Mouse (Mus musculus): ENCODE results near the gene Jam3. TPM values are rescaled to one million over a fixed set of nuclear protein-coding genes. Genes with fewer than 3 reads are reported as not detected.

Gene Jam3
- total and polyA plus RNA-seq, 2 experiments: 1.4 to 1.7 TPM

DNA sequence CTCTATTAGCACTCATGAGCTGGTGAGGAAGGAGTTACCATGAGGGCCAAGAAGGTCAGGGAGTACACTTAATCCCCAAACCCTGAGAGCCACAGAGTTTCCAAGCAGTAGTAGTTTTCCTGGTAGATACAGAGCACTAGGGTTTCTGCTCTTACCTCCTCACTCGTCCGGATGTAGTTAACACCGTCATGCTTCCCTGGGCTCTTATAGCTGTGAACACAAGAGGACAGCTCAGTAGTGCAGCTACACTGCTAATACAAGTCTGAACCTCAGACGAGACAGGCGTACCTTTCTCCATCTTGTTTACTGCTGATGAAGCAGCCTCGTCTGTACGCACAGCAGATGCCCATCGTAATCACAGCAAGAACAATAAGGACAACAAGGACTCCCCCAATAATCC, 56.7 kb downstream of the Jam3 start:
- peaks cover 9% of the 10 kb centered on the region; the same call in 1 of the 2 replicates for H3K36me3 ChIP-seq (ENCODE audit: control insufficient read depth, insufficient read depth, low read length)
- WGBS: 87% methylated on average over 8 of the region's 8 CpGs
- no peak overlapping the region for H3K4me3 ChIP-seq (ENCODE audit: insufficient read depth, low read depth, low read length)
- no peaks in the 10 kb centered on the region for H3K79me2 ChIP-seq (ENCODE audit: control insufficient read depth, insufficient read depth, low read length)
- no peak for DNase-seq (ENCODE audit: extremely low read depth, low read depth, low spot score)
- no peaks in the 10 kb centered on the region for H3K4me1 ChIP-seq (ENCODE audit: control insufficient read depth, insufficient read depth, low read length)
- H3K27me3 ChIP-seq (ENCODE audit: control insufficient read depth, insufficient read depth, low read length): no peaks in the 10 kb centered on the region
- no peak overlapping the region for H3K9ac ChIP-seq (ENCODE audit: low read depth, low read length)
- TF ChIP-seq POLR2A (IDR thresholded peaks at IDR 0.05; ENCODE audit: extremely low read depth, insufficient read depth, low read length) (no peak), CTCF (IDR thresholded peaks at IDR 0.05; ENCODE audit: low read depth, low read length) (no peak)
- no peak overlapping the region for H3K27ac ChIP-seq (replicated peaks; ENCODE audit: insufficient read depth, low read depth, low read length)

GRCm38 (mm10) chr9:27098092-27098491, 57.1 kb downstream of the Jam3 start:
- no peaks in the 10 kb centered on the region for H3K27me3 ChIP-seq (ENCODE audit: control insufficient read depth, insufficient read depth, low read length)
- no peak overlapping the region for H3K4me3 ChIP-seq (ENCODE audit: insufficient read depth, low read depth, low read length)
- no peak overlapping the region for H3K9ac ChIP-seq (ENCODE audit: low read depth, low read length)
- DNase-seq (ENCODE audit: extremely low read depth, low read depth, low spot score): no peak
- no peaks in the 10 kb centered on the region for H3K79me2 ChIP-seq (ENCODE audit: control insufficient read depth, insufficient read depth, low read length)
- no peaks in the 10 kb centered on the region for H3K4me1 ChIP-seq (ENCODE audit: control insufficient read depth, insufficient read depth, low read length)
- 73% methylated on average over 4 of the region's 4 CpGs for WGBS
- no peak for TF ChIP-seq POLR2A (IDR thresholded peaks at IDR 0.05; ENCODE audit: extremely low read depth, insufficient read depth, low read length)
- no peak for TF ChIP-seq CTCF (IDR thresholded peaks at IDR 0.05; ENCODE audit: low read depth, low read length)
- peaks cover 10% of the 10 kb centered on the region; the same call in 1 of the 2 replicates for H3K36me3 ChIP-seq (ENCODE audit: control insufficient read depth, insufficient read depth, low read length)
- H3K27ac ChIP-seq (replicated peaks; ENCODE audit: insufficient read depth, low read depth, low read length): 0 out of 2 replicates have a peak overlapping the region, but pooled peaks have one; percentile 45

DNA sequence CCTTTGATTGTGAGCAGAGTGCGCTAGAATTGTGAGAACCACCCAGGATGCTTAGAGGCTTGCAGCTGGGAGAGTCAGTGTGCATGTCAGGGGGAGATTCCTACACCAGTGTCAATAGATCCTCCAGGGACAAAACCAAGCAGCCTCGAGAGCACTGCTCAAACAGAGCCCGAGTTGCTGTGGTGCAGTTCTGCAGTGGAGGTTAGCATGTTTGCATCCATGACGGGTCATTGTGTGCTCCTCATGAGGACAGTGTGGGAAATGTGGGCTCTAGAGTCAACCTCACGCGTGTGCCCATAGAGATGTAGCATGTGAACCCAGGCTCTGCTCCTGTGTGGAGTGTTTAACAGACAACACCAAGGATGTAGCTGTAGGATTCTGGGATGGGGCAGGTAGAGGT, 62.3 kb downstream of the Jam3 start:
- TF ChIP-seq CTCF (IDR thresholded peaks at IDR 0.05; ENCODE audit: low read depth, low read length): no peak
- no peak for TF ChIP-seq POLR2A (IDR thresholded peaks at IDR 0.05; ENCODE audit: extremely low read depth, insufficient read depth, low read length)
- Histone ChIP-seq H3K27ac (replicated peaks; ENCODE audit: insufficient read depth, low read depth, low read length) (no peak overlapping the region), H3K4me1 (ENCODE audit: control insufficient read depth, insufficient read depth, low read length) (no peaks in the 10 kb centered on the region), H3K36me3 (ENCODE audit: control insufficient read depth, insufficient read depth, low read length) (peaks cover 32% of the 10 kb centered on the region; the same call in 1 of the 2 replicates), H3K4me3 (ENCODE audit: insufficient read depth, low read depth, low read length) (no peak overlapping the region), H3K9ac (ENCODE audit: low read depth, low read length) (no peak overlapping the region), H3K27me3 (ENCODE audit: control insufficient read depth, insufficient read depth, low read length) (no peaks in the 10 kb centered on the region), H3K79me2 (ENCODE audit: control insufficient read depth, insufficient read depth, low read length) (no peaks in the 10 kb centered on the region)
- WGBS: 90% methylated on average over 6 of the region's 6 CpGs
- no peak for DNase-seq (ENCODE audit: extremely low read depth, low read depth, low spot score)

GRCm38 (mm10) chr9:27090801-27091775, 64.1 kb downstream of the Jam3 start:
- H3K9ac ChIP-seq (ENCODE audit: low read depth, low read length): no peak overlapping the region
- DNase-seq (ENCODE audit: extremely low read depth, low read depth, low spot score): no peak

DNA sequence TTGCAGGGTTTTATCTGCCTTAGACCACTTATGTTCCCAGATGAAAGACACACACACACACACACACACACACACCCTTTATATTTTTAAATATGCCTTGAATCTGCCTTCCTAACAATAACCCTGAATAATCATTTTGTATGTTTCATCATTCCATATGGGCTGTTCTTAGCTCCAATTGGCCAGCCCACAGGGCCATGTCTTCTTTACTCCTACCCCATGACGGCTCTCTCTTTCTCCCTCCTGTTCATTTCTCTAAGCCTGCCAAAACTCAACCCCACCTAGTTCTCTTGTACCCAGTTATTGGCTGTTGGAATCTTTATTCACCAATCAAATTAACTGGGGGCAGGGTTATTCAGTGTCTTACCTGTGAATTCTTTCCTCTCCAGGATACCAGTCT, 65.1 kb downstream of the Jam3 start:
- peaks cover 39% of the 10 kb centered on the region for H3K36me3 ChIP-seq (ENCODE audit: control insufficient read depth, insufficient read depth, low read length)
- 100% methylated on average over 1 of the region's 1 CpGs for WGBS

More at GRCm38 (mm10) chr9:27090801-27091775, 64.1 kb downstream of the Jam3 start:
- TF ChIP-seq POLR2A (IDR thresholded peaks at IDR 0.05; ENCODE audit: extremely low read depth, insufficient read depth, low read length) (no peak), CTCF (IDR thresholded peaks at IDR 0.05; ENCODE audit: low read depth, low read length) (no peak)
- H3K79me2 ChIP-seq (ENCODE audit: control insufficient read depth, insufficient read depth, low read length): no peaks in the 10 kb centered on the region
- peaks cover 32% of the 10 kb centered on the region; the same call in 1 of the 2 replicates for H3K36me3 ChIP-seq (ENCODE audit: control insufficient read depth, insufficient read depth, low read length)
- H3K27me3 ChIP-seq (ENCODE audit: control insufficient read depth, insufficient read depth, low read length): no peaks in the 10 kb centered on the region
- no peak overlapping the region for H3K4me3 ChIP-seq (ENCODE audit: insufficient read depth, low read depth, low read length)
- no peaks in the 10 kb centered on the region for H3K4me1 ChIP-seq (ENCODE audit: control insufficient read depth, insufficient read depth, low read length)
- H3K27ac ChIP-seq (replicated peaks; ENCODE audit: insufficient read depth, low read depth, low read length): no peak overlapping the region
- WGBS: 94% methylated on average over 13 of the region's 13 CpGs

More for the DNA sequence above, 65.1 kb downstream of the Jam3 start:
- Histone ChIP-seq H3K79me2 (ENCODE audit: control insufficient read depth, insufficient read depth, low read length) (no peaks in the 10 kb centered on the region), H3K9ac (ENCODE audit: low read depth, low read length) (no peak overlapping the region), H3K27ac (replicated peaks; ENCODE audit: insufficient read depth, low read depth, low read length) (no peak overlapping the region), H3K4me1 (ENCODE audit: control insufficient read depth, insufficient read depth, low read length) (no peaks in the 10 kb centered on the region), H3K27me3 (ENCODE audit: control insufficient read depth, insufficient read depth, low read length) (no peaks in the 10 kb centered on the region), H3K4me3 (ENCODE audit: insufficient read depth, low read depth, low read length) (no peak overlapping the region)
- TF ChIP-seq POLR2A (IDR thresholded peaks at IDR 0.05; ENCODE audit: extremely low read depth, insufficient read depth, low read length) (no peak), CTCF (IDR thresholded peaks at IDR 0.05; ENCODE audit: low read depth, low read length) (no peak)
- no peak for DNase-seq (ENCODE audit: extremely low read depth, low read depth, low spot score)
